Mouse (Mus musculus) gastrocnemius, postnatal 25 days (tissue): ENCODE data around the gene Chchd6. TPM values are rescaled to one million over a fixed set of nuclear protein-coding genes. Genes with fewer than 3 reads are reported as not detected.

Experiments used
- DNase-seq: peaks from one replicate; pipeline ENCODE4 v3.0.0; 2022
- total RNA-seq, 2 experiments: library from RNA; stranded (reverse); gene quantifications; 1 replicate in 1 of 2; 2 replicates in 1 of 2; pipeline ENCODE4 v1.2.3; 2021

The Chchd6 gene
- total RNA-seq, 2 experiments from 2014 or later = 1.6 to 3.0 TPM

DNA sequence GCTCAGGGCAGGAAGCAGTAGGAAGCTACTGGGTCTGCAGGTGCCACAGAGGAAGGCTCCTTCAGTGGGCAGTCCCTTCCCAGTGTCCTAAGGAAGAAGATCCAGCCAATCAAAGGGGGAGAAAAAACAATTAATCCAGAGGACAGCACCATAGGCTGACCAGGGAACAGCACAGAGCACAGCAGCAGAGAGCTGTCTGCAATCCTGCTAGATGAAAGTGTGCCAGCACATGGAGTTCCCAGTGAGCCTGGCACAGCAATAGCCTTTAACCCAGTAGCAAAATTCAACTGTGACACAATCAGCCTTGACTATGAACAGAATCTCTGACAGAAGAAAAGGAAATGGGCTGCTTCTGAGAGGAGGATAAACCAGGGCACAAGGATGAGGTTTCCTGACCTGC lies 9.8 kb downstream of the Chchd6 start:
- no peak for DNase-seq

GRCm38 (mm10) chr6:89584634-89585409 lies 10.6 kb downstream of the Chchd6 start:
- DNase-seq = no peak

DNA sequence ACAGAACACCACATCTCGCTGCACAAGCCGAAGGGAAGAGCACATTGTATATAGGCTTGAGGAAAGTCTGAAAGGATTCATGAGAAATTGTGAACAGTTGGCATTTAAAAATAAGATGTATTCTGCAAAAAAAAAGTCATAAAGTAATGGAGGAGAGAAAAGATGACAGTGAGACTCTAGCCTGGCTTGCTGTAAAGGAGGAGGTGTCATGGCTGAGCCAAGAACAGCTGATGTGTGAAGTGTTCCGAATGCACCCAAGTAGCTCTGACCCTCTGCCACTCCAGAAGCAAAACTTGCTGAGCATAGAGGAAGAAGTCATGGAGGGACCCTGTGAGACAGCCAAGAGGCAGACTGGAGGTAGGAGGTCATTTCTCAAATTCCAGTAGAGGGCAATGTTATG lies 12.3 kb downstream of the Chchd6 start:
- DNase-seq = no peak

DNA sequence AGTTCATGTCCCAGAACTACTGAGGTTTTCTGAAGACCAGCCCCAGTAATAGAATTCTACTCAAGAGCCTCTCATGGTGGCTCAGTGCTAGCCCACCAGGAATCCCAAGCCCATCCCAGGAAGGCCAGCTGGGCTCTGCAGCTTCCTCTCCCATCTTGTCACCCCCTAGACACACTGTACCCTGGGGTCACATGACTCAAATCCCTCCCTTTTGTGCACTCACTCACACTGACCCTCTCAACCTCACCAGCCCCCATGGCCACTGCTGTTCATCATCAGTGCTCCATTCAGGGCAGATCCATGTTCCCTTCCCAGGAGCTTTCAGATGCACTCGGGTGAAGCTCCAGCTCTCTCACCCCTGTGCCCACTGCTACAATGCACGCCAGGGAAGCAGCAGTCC lies 20.8 kb downstream of the Chchd6 start:
- DNase-seq = no peak

- DNase-seq = no peak
These were observed 21.7 kb downstream of the Chchd6 start for GRCm38 (mm10) chr6:89573768-89574167.

GRCm38 (mm10) chr6:89572921-89573636 lies 22.4 kb downstream of the Chchd6 start:
- DNase-seq = no peak

- DNase-seq = no peak
These were observed 26.1 kb downstream of the Chchd6 start for GRCm38 (mm10) chr6:89569370-89569769.

DNA sequence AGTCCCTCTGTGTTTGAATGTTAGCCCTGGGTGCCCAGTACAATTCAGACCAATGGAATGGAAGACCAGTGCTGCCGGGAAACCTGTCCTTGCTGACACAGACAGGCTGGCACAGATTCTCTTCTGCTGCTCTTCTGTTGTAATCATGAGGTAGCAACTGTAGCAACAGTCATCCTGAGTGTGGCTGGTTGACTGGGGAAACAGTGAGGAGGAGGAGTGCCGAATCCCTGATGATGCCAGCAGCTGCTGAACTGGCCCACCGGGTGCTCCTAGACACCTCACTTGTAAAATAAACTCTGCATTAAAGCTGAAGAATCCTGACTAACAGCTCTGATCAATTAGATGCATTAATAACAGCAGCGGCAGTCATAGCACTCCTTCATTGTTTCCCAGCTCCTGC lies 28.7 kb downstream of the Chchd6 start:
- no peak for DNase-seq

DNA sequence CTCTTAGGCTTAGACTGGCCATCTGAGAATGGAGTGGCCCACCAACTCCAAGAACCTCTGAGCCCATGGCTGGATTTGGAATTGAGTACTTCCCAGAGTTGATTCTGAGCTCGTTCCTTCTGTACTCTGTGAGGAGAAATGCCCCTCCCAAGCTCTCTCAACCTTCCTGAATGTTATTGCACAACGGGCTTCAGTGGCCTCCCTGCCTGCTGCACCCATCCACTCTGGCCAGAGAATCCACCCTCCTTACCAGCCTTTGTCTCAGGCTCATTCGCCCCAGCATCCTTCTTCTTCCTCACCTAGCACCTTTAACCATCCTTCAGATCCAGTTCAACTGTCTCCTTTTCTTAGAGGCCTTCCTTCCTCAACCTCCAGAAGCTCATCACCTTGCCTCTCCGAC lies 32.1 kb downstream of the Chchd6 start:
- no peak for DNase-seq

- no peak for DNase-seq
These were observed 34.6 kb downstream of the Chchd6 start for GRCm38 (mm10) chr6:89560826-89561225.

DNA sequence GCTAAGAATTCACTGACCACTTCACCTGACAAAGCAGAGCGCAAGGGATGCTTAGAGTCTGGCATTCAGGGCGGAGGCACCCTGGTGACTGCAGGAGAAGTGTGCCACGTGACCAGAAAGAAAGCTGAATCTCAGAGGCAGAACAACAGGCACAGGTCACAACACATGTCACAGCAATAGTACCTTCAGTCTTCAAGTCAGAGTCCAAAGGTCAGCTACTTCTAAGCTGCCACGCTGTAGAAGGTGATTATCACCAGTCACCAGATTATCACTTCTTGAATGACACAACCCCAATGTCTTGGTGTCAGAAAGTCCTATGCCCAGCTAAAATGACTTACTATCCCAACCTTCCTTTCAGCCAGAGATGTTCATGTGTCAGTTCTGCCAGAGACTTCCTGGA lies 37.8 kb downstream of the Chchd6 start:
- no peak for DNase-seq

DNA sequence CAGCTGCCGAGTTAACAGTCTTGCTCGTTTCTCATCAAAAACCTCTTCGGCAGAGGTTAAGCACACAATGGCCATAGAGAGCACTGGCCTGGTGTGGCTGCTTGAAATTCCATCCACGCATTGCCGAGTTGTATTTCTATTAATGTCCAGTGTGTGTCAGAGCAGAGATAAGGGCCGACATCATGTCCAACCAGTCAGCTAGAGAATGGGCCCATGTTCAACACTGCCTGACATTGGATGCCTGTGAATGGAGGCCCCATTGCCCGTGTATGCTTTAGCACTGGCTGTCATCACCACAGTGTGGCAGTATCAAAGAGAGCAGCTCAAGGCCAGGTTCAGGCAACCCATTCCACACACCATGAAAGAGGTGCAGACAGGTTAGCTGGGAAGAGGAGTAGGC lies 38.9 kb downstream of the Chchd6 start:
- DNase-seq = no peak

- DNase-seq = no peak
These were observed 39.5 kb downstream of the Chchd6 start for GRCm38 (mm10) chr6:89555971-89556370.

- no peak for DNase-seq
These were observed 41.4 kb downstream of the Chchd6 start for GRCm38 (mm10) chr6:89554029-89554428.

GRCm38 (mm10) chr6:89553012-89553704 lies 42.3 kb downstream of the Chchd6 start:
- peak; percentile 62 for DNase-seq

DNA sequence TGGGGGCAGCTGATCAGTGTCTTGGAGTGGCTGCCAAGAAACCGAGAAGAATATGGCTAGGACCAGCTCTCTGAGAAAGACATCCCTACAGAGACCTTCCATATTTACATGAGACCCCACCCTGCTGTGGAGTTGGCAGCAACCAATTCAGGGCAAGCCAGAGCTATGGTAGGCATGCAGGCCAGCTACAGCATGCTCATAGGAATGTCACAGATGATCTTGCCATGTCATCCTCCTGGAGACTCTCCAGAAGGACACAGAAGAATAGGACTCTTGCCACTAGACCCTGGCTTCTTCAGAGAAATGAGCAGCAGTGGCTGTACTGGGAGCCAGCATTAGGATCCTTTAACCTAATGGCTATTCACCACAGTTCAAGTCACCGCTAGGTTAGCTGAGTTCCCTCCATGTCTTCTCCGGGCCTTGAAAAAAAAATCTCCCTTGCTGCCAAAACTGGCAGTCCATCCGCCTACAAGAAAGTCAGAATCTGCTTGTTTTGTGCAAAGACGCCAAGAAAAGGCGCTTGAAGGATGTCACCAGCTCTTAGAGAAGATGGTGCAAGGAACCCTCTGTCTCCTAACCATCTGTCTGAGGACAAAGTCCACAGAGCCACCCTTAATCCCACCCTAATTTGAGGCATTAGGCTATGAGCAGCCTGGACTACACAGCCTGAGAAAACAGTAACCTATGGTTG lies 43.0 kb downstream of the Chchd6 start:
- no peak for DNase-seq

DNA sequence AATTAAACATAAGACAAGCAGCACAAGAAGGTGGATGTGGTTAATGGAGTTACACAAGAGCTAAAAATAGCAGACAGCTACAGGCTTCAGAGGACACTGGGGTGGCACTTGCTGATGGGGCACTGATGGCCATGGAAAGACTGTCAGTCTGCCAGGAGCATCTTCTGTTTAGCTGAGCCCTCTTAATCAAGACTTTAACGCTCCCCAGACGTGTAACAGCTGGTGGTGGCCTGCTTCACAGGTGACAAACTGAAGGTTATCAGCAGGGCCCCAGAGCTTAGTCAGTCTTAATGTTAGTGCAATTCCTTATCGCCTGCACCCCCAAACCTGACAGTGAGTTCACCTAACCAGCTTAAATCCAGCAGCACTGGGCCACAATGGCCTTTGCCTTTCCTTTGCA lies 46.3 kb downstream of the Chchd6 start:
- no peak for DNase-seq

DNA sequence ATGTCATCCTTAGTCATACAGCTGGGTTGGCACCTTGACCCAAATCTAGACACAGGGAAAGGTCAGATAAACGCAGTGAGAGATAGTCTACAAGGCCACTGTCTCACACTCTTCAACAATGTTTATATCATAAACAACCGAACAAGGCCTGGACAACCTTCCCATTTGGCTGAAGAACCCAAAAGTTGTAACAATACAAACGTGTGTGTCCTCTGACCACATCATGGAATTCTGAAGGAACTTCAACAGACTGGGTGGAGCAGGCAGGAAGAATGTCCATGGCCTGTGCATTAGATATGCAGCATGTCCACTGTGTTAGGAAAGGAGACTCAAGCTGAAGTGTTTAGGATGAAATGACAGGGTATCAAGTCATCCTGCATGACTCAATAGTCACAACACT lies 47.5 kb downstream of the Chchd6 start:
- DNase-seq = no peak

- DNase-seq = no peak
These were observed 57.2 kb downstream of the Chchd6 start for GRCm38 (mm10) chr6:89538102-89538751.

- DNase-seq = no peak
These were observed 59.7 kb downstream of the Chchd6 start for GRCm38 (mm10) chr6:89535626-89536225.

GRCm38 (mm10) chr6:89524766-89525165 lies 70.7 kb downstream of the Chchd6 start:
- DNase-seq = no peak

DNA sequence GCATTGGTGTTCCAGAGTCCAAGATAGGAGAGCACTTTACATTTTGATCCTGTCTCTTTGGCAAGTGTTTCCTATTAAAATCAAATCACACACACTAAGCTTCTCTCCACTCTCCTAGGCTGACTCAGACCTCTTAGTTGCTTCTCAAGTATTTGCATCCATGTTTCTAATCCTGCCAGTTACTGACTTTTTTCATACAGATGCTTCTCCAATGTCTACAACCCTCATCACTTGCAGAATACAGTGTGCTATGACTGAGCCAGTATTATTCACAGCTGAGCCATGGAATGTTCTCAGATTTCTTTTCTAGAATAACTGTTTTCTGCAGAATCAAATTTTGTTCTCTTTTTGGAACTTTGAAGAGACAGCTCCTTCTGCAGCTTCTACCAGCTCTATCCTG lies 85.3 kb downstream of the Chchd6 start:
- DNase-seq = no peak
